Mouse (Mus musculus) heart, embryonic 10.5 days (tissue): ENCODE results near the gene Laptm5. TPM values are rescaled to one million over a fixed set of nuclear protein-coding genes. Genes with fewer than 3 reads are reported as not detected.

Source experiments
- DNase-seq: peaks from one replicate; pipeline ENCODE4 v3.0.0-alpha.2; 2017; ENCODE audit warnings: low spot score
- H3K27ac ChIP-seq: fragments of 300-500 bp; sonication (generic); 2 replicates; pipeline ENCODE4 v1.5.1; 2016; ENCODE audit warnings: mild to moderate bottlenecking
- H3K27me3 ChIP-seq: fragments of 300-500 bp; sonication (generic); 2 replicates; pipeline ENCODE4 v1.6.1; 2016; ENCODE audit warnings: mild to moderate bottlenecking; ENCODE audit not compliant: poor library complexity, insufficient read depth, severe bottlenecking
- H3K36me3 ChIP-seq: fragments of 300-500 bp; sonication (generic); 2 replicates; pipeline ENCODE4 v1.6.1; 2016; ENCODE audit warnings: mild to moderate bottlenecking, moderate library complexity
- H3K4me1 ChIP-seq: fragments of 300-500 bp; sonication (generic); 2 replicates; pipeline ENCODE4 v1.6.1; 2016; ENCODE audit warnings: mild to moderate bottlenecking
- H3K4me3 ChIP-seq: fragments of 300-500 bp; sonication (generic); 2 replicates; pipeline ENCODE4 v1.5.1; 2016; ENCODE audit warnings: mild to moderate bottlenecking, moderate library complexity
- H3K9me3 ChIP-seq: fragments of 300-500 bp; sonication (generic); 2 replicates; pipeline ENCODE4 v1.6.1; 2016; ENCODE audit warnings: mild to moderate bottlenecking, moderate library complexity
- WGBS: fragments of 180-500 bp; shearing (Covaris S2); methylation state at CpG from one replicate; pipeline ENCODE4 v1.1.7; 2016; 5-methylcytosine and 5-hydroxymethylcytosine counted together
- polyA plus RNA-seq: library from polyadenylated mRNA; unstranded; fragments of >200 nt; fragmentation: Nextera tagmentation; extraction: Ambion mirVana; gene quantifications from 2 replicates; pipeline ENCODE4 v1.2.1, GENCODE M21; 2016

The Laptm5 gene
- polyA plus RNA-seq, 1 experiment from 2014 or later: 19.5 TPM

DNA sequence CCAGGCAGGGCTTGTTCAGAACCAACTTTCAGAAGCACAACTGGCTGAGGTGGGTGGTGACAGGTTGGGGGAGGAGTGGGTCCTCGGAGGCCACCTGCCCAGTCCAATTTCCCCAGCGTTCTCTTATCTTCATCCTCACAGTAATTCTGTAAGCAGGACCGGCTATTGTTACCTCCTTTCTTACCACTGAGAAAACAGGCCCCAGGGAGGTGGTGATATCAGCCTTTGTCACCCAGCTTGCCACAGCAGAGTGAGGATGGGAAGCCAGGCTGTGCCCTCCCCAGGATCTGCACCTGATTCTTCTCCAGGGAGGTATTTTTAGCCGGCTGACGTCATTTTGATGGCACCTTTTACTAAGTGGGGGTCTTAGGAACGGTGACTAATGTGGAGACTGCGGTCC, 7.9 kb upstream of the Laptm5 start:
- no peak for DNase-seq
- H3K27ac ChIP-seq: peak overlapping the region; percentile 29; the same call in 1 of the 2 replicates
- peaks cover 74% of the 10 kb centered on the region for H3K4me1 ChIP-seq
- no peak overlapping the region for H3K4me3 ChIP-seq
- no peaks in the 10 kb centered on the region for H3K36me3 ChIP-seq
- no peaks in the 10 kb centered on the region for H3K9me3 ChIP-seq
- WGBS: 34% methylated on average over 7 of the region's 7 CpGs
- H3K27me3 ChIP-seq: no peaks in the 10 kb centered on the region

DNA sequence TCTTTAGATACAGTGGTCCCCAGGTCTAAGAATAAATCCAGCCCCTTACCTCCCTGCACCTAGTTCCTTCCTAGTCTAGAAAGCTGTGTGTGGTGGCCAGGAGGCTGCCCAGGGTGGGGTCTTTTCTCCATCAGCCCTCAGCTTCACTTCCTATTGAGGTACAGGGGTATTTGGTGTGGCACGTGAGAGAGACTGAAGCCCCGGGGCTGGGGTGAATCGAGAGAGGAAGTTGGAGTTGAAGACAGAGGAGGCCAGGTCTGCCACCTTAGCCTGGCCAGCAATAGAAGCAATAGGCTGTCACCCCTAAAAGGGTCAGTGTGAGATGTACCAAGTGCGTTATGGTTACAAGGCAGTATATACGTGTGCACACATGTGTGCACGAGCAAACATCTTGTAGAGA, 7.0 kb upstream of the Laptm5 start:
- Histone ChIP-seq H3K4me1 (peaks cover 75% of the 10 kb centered on the region), H3K4me3 (no peak overlapping the region), H3K27me3 (no peaks in the 10 kb centered on the region), H3K9me3 (no peaks in the 10 kb centered on the region), H3K27ac (peak overlapping the region; percentile 45; the same call in 1 of the 2 replicates), H3K36me3 (no peaks in the 10 kb centered on the region)
- no peak for DNase-seq
- 77% methylated on average over 6 of the region's 6 CpGs for WGBS

DNA sequence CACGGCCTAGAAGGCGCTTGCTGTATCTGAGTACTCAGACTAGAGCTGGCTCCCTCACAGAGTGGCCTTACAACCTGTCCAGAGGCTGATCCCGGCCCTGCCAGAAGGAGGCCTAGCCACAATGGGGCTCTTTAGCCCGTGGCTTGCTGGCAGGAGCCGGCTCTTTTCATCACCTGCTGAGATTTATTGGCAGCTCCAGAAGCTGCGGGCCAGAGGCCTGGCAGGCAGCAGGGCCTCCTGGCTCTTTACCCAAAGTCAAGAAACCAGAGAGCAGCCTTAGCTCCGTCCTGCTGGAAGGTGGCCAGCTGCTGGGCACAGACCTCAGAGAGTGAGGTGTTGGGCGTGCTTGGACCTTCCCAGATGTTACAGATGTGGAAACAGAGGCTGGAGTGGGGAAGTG, 6.6 kb upstream of the Laptm5 start:
- Histone ChIP-seq H3K27me3 (no peaks in the 10 kb centered on the region), H3K4me1 (peaks cover 78% of the 10 kb centered on the region), H3K4me3 (no peak overlapping the region), H3K9me3 (no peaks in the 10 kb centered on the region), H3K27ac (peak overlapping the region; percentile 45; the same call in 1 of the 2 replicates), H3K36me3 (no peaks in the 10 kb centered on the region)
- DNase-seq: no peak
- WGBS: 52% methylated on average over 8 of the region's 8 CpGs

DNA sequence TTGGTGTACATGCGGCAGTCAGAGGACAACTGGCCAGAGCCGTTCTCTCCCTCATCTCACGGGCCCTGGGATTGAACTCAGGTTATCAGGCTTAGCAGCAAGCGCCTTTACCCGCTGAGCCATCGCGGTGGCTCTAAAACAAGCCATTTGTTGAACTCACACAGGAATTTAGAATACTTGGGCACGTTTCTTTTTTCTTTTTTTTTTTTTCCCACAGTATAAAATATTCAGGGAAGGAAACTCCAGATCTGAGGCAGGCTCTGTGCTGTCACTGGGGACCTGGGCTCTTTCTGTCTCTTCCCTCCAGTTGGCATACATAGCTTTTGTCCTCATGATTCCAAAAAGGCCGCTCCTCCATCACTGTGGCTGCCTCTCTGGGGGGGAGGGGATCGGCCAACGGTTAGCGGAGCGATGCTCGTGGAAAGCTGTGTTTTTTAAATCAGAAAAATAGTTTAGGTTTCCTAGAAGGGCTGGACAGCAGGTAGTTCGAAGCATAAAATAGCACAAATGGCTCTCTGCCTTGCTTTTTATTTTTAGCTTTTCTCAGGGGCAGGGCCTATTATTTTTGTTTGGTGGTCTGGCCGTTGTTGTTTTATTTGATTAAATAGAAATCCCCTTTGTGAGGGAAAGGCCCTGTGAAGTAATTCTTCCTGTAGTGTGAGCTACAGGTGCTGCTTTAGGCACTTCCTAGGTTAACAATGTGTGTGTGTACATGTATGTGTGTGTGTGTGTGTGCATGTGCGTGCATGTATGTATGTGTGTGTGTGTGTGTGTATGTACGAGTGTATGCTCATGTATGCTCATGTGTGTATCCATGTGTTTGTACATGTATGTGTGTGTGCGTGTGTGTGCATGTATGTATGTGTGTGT, 5.5 kb upstream of the Laptm5 start:
- H3K4me1 ChIP-seq: peaks cover 66% of the 10 kb centered on the region

DNA sequence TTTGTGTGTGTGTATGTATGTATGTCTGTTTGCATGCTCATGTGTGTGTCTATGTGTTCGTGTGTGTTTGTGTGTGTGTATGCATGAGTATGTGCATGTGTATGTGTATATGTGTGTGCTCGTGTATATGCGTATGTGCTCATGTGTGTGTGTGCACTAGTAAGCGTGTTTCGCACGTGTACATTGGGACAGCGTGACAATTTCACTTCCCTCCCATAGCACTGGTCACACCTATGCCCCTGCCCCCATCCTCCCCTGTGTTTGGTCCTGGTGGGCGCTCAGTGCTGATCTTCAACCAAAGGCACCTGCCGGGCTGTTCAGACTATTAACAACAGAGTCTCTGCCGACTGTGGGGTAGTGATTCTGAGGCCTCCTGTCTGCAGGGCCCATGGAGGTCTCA, 4.8 kb upstream of the Laptm5 start:
- no peaks in the 10 kb centered on the region for H3K36me3 ChIP-seq
- no peak for DNase-seq
- 0 out of 2 replicates have a peak overlapping the region, but pooled peaks have one; percentile 68 for H3K27ac ChIP-seq
- H3K4me1 ChIP-seq: peaks cover 62% of the 10 kb centered on the region
- H3K9me3 ChIP-seq: no peaks in the 10 kb centered on the region
- H3K4me3 ChIP-seq: no peak overlapping the region
- no peaks in the 10 kb centered on the region for H3K27me3 ChIP-seq
- WGBS: 94% methylated on average over 10 of the region's 10 CpGs

More for the DNA sequence above, 5.5 kb upstream of the Laptm5 start:
- H3K4me3 ChIP-seq: no peak overlapping the region
- no peaks in the 10 kb centered on the region for H3K27me3 ChIP-seq
- H3K36me3 ChIP-seq: no peaks in the 10 kb centered on the region
- no peak overlapping the region for H3K27ac ChIP-seq
- 88% methylated on average over 19 of the region's 19 CpGs for WGBS
- no peak for DNase-seq
- no peaks in the 10 kb centered on the region for H3K9me3 ChIP-seq

DNA sequence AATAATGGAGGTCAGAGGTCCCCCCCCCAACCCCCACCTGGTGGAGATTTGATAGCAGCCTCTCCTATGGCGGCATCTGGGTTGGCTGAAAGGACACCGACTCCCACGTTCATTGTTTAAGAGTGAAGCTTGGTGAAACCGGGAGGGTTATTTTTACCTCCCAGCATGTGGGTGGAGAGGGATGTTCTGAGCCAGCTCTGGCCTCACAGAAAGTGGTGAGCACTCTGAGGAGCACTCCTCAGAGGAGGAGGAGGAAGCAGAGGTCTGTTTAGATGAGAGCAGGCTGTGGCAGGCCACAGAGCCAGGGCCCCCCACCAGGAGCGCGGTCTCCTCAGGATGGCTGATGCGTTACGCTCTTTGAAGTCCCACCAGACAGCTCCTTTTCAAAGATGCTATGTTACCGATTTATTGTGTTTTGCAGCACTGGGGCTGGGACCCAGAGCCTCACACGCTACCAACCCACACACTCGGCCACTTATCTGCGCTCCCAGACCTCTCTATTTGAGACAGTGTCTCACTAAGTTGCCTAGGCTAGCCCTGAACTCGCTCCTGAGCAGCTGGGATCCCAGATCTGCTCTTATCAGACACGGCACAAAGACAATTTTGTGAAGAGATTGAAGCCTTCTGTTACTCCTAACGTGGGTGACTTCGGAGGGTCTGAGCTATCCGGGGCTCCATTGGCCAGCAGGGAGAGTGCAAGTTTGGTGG, 3.6 kb upstream of the Laptm5 start:
- WGBS: 54% methylated on average over 17 of the region's 17 CpGs
- no peak overlapping the region for H3K4me3 ChIP-seq
- peaks cover 68% of the 10 kb centered on the region for H3K4me1 ChIP-seq

DNA sequence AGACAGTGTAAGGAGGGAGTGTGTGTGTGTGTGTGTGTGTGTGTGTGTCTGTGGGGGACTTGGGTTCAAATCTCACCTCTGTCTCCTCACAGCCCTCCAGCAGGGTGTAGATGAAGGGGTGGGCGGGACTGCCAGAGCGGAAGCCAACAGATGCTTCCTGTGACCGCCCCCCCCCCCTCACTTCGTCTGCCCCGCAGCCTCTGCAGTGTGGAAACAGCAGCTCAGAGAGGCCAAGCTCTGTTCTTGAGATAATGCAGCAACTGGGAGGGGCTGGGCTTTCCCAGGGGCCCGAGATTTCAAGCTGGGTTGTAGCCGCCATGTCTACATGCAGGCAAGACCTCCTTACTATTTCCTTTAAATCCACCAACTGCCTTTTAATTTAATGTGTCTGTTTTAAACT, 2.3 kb upstream of the Laptm5 start:
- WGBS: 26% methylated on average over 7 of the region's 7 CpGs
- Histone ChIP-seq H3K4me3 (no peak overlapping the region), H3K9me3 (no peaks in the 10 kb centered on the region), H3K27me3 (peaks cover under 1% of the 10 kb centered on the region; the same call in 1 of the 2 replicates), H3K4me1 (peaks cover 67% of the 10 kb centered on the region), H3K36me3 (no peaks in the 10 kb centered on the region), H3K27ac (peak overlapping the region; percentile 57)
- DNase-seq: no peak

More for the DNA sequence above, 3.6 kb upstream of the Laptm5 start:
- Histone ChIP-seq H3K9me3 (no peaks in the 10 kb centered on the region), H3K27me3 (no peaks in the 10 kb centered on the region), H3K36me3 (no peaks in the 10 kb centered on the region), H3K27ac (peak overlapping the region; percentile 62; the same call in 1 of the 2 replicates)
- no peak for DNase-seq

DNA sequence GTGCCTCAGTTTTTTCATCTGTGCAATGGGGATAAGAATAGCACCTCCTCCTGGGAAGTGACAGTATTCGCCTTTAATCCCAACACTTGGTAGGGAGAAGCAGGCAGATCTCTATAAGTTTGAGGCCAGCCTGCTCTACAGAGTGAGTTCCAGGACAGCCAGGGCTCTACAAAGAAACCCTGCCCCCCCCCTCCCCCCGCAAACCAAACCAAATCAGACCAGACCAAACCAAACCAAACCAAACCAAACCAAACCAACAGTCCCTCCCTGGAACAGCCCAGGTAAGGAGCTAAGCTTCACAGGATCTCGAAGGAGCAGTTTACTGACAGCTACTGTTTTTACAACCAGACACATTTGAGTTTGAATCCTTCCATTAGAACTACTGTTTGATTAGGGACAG, 299 bp upstream of the Laptm5 start:
- WGBS: 75% methylated on average over 3 of the region's 3 CpGs
- H3K36me3 ChIP-seq: no peaks in the 10 kb centered on the region
- H3K27me3 ChIP-seq: peaks cover 8% of the 10 kb centered on the region; the same call in 1 of the 2 replicates
- H3K4me1 ChIP-seq: peaks cover 62% of the 10 kb centered on the region
- H3K4me3 ChIP-seq: no peak overlapping the region
- H3K27ac ChIP-seq: no peak overlapping the region
- H3K9me3 ChIP-seq: no peaks in the 10 kb centered on the region
- DNase-seq: no peak

DNA sequence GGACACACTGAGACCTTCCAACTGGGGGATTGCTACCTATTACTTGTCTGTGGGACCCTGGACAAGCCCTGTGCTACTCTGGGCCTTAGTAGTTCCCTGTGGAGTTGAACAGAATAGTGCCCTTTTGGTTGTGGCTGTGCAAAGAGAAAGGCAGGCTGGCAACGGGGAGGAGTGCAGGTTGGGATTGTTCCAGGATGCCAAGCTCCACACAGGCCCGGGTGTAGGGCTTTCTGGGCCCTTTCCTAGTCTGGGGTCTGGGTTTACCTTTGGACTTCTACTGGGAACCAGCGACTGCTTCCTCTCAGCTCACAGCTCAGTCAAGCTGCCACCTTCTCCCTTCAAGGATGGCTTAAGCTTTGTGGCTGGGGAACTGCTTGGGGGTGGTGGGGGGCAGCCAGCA, 586 bp downstream of the Laptm5 start:
- DNase-seq: no peak
- H3K36me3 ChIP-seq: no peaks in the 10 kb centered on the region
- H3K9me3 ChIP-seq: no peaks in the 10 kb centered on the region
- no peak overlapping the region for H3K4me3 ChIP-seq
- peak overlapping the region; percentile 57 for H3K27ac ChIP-seq
- H3K4me1 ChIP-seq: peaks cover 63% of the 10 kb centered on the region
- 70% methylated on average over 3 of the region's 3 CpGs for WGBS
- peaks cover 8% of the 10 kb centered on the region; the same call in 1 of the 2 replicates for H3K27me3 ChIP-seq

DNA sequence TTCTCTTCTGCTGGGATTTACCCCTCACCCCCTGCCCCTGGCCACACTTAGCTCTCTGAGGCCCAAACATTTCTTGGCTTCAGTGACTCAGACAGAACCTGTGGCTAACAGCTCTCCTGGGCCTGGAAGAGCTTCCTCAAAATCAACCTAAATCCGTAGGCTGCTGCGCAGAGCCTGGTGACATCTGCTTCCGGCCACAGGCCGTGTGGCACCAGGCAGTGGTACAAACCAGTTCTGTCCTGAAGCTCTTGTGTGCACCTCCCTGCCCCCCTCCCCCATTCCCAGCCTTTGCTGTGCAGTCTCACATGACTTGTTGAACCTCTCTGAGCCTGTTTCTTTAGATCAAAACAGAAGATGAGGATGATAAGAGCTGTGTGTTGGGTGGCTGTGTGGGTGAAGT, 1.1 kb downstream of the Laptm5 start:
- Histone ChIP-seq H3K9me3 (no peaks in the 10 kb centered on the region), H3K27me3 (peaks cover 8% of the 10 kb centered on the region; the same call in 1 of the 2 replicates), H3K4me1 (peaks cover 58% of the 10 kb centered on the region), H3K27ac (peak overlapping the region; percentile 57), H3K4me3 (no peak overlapping the region), H3K36me3 (no peaks in the 10 kb centered on the region)
- DNase-seq: no peak
- WGBS: 75% methylated on average over 4 of the region's 4 CpGs

DNA sequence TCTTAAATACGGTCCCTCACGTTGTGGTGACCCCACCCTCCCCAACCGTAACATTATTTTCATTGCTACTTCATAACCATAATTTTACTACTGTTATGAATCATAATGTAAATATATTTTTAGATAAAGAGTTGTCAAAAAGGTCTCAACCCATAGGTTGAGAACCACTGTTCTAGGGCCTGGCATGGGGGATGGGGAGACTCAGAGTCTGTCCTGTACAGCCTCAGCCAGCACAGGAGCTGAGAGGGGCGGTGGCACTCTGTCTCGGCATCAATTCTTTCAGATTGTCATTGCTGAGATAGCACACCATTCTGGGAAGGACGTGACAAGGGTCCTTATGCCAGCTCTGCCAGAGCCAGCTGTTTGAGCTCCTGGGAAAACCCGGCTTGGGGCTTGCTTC, 1.6 kb downstream of the Laptm5 start:
- Histone ChIP-seq H3K4me1 (peaks cover 56% of the 10 kb centered on the region), H3K9me3 (no peaks in the 10 kb centered on the region), H3K27ac (no peak overlapping the region), H3K27me3 (peaks cover 8% of the 10 kb centered on the region; the same call in 1 of the 2 replicates), H3K4me3 (no peak overlapping the region), H3K36me3 (no peaks in the 10 kb centered on the region)
- WGBS: 49% methylated on average over 7 of the region's 7 CpGs
- no peak for DNase-seq

DNA sequence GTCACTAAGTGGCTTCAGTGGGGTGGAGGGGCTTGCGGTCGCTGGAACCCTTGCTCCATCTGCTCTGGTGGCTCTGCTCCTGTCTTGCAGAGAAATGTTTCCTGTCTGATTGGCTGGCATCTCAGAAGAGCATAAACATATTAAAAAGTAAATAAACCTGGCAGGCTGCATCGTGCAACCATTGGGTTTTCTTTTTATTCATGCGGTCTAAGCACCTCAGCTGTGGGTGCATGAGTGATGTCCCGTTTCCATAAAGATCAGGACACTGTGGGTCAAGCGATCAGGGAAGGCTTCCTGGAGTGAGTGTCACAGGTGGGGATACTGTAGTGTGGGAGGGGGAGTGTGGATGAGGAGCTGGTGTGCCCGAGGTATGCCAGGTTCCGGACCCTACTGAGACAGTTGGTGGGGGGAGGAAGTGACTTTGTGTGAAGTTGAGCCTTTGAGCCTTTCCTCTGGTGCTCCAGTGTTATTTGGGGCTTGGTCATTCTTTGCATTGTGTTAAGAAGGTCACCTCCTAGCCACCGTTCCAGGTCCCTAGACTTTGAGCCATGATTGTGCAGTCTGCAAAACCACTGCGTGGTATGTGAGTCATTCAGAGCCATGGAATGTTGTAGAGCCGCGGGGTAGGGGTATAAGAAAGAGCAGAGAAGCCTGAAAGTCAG, 2.2 kb downstream of the Laptm5 start:
- H3K4me1 ChIP-seq: peaks cover 59% of the 10 kb centered on the region
- H3K27me3 ChIP-seq: peaks cover 8% of the 10 kb centered on the region; the same call in 1 of the 2 replicates
- H3K9me3 ChIP-seq: no peaks in the 10 kb centered on the region
- no peak overlapping the region for H3K4me3 ChIP-seq
- WGBS: 57% methylated on average over 12 of the region's 12 CpGs
- no peaks in the 10 kb centered on the region for H3K36me3 ChIP-seq
- DNase-seq: no peak
- peak overlapping the region; percentile 6; the same call in 1 of the 2 replicates for H3K27ac ChIP-seq
